Mouse (Mus musculus) midbrain, embryonic 14.5 days (tissue): ENCODE measurements around the gene Sppl2b. TPM values are rescaled to one million over a fixed set of nuclear protein-coding genes. Genes with fewer than 3 reads are reported as not detected.
A peak's percentile ranks its signal among the peaks of the same experiment; 100 is the strongest.

Experiments used
- ATAC-seq: fragments of 200-750 bp; cut with Nextera tagmentation; 2 replicates; pipeline ENCODE4 v1.8.0; 2017; ENCODE audit warnings: moderate number of reproducible peaks, moderate library complexity; ENCODE audit not compliant: low FRiP score, low TSS enrichment
- DNase-seq: peaks from one replicate; pipeline ENCODE4 v3.0.0-alpha.2; 2015
- H3K27ac ChIP-seq: fragments of 300-500 bp; sonication (generic); replicated peaks from 2 replicates; pipeline ENCODE4 v1.5.1; 2014; ENCODE audit warnings: mild to moderate bottlenecking, low read depth, low read length, moderate library complexity
- H3K27me3 ChIP-seq: fragments of 300-500 bp; sonication (generic); 2 replicates; pipeline ENCODE4 v1.6.1; 2014; ENCODE audit warnings: low read length, control low read depth, mixed read lengths; ENCODE audit not compliant: control insufficient read depth, insufficient read depth
- H3K36me3 ChIP-seq: fragments of 300-500 bp; sonication (generic); 2 replicates; pipeline ENCODE4 v1.6.1; 2014; ENCODE audit warnings: low read length, control low read depth; ENCODE audit not compliant: control insufficient read depth, insufficient read depth
- H3K4me1 ChIP-seq: fragments of 300-500 bp; sonication (generic); 2 replicates; pipeline ENCODE4 v1.6.1; 2014; ENCODE audit warnings: mild to moderate bottlenecking, antibody characterized with exemption, low read length, control low read depth; ENCODE audit not compliant: control insufficient read depth, insufficient read depth
- H3K4me2 ChIP-seq: fragments of 300-500 bp; sonication (generic); 2 replicates; pipeline ENCODE4 v1.6.1; 2014; ENCODE audit warnings: mild to moderate bottlenecking, low read length, moderate library complexity
- H3K4me3 ChIP-seq: fragments of 300-500 bp; sonication (generic); replicated peaks from 2 replicates; pipeline ENCODE4 v1.5.1; 2014; ENCODE audit warnings: low read depth, low read length
- H3K9ac ChIP-seq: fragments of 300-500 bp; sonication (generic); replicated peaks from 2 replicates; pipeline ENCODE4 v1.6.1; 2014; ENCODE audit warnings: mild to moderate bottlenecking, low read length, moderate library complexity
- H3K9me3 ChIP-seq: fragments of 300-500 bp; sonication (generic); 2 replicates; pipeline ENCODE4 v1.6.1; 2016; ENCODE audit warnings: low read length, control low read depth, mixed read lengths; ENCODE audit not compliant: control insufficient read depth
- whole genome bisulfite sequencing: fragments of 180-500 bp; shearing (Covaris S2); extraction: QIAGEN DNeasy Blood & Tissue Kit; methylation state at CpG from one replicate; pipeline ENCODE4 v1.1.7; 2014; 5-methylcytosine and 5-hydroxymethylcytosine counted together
- polyA plus RNA-seq: library from polyadenylated mRNA; unstranded; fragments of >200 nt; fragmentation: Nextera tagmentation; extraction: Ambion mirVana; gene quantifications from 2 replicates; pipeline ENCODE4 v1.2.1, GENCODE M21; 2014

Sppl2b gene
- 60.5 and 62.7 TPM in 2 replicates for polyA plus RNA-seq

- no peaks in the 10 kb centered on the region for H3K27me3 ChIP-seq
- H3K4me3 ChIP-seq = peak within 1 kb of the TSS; percentile 97
- peak within 1 kb of the TSS; percentile 86 for H3K9ac ChIP-seq
- H3K27ac ChIP-seq = peak within 1 kb of the TSS; percentile 71
- 1% methylated on average over 80 of the region's 81 CpGs for WGBS
- H3K36me3 ChIP-seq = peaks cover 26% of the 10 kb centered on the region
- H3K4me1 ChIP-seq = peaks cover 26% of the 10 kb centered on the region
- DNase-seq = peak; percentile 99
- no peaks in the 10 kb centered on the region for H3K9me3 ChIP-seq
- peak; percentile 89 for ATAC-seq
- peak within 1 kb of the TSS; percentile 99 for H3K4me2 ChIP-seq
These were observed at the start of gene Sppl2b, which contains the start of gene Lsm7 for GRCm38 (mm10) chr10:80854913-80855748. Sppl2b (plus strand) TSS chr10:80855275. Lsm7 (minus strand) TSS chr10:80855209.

DNA sequence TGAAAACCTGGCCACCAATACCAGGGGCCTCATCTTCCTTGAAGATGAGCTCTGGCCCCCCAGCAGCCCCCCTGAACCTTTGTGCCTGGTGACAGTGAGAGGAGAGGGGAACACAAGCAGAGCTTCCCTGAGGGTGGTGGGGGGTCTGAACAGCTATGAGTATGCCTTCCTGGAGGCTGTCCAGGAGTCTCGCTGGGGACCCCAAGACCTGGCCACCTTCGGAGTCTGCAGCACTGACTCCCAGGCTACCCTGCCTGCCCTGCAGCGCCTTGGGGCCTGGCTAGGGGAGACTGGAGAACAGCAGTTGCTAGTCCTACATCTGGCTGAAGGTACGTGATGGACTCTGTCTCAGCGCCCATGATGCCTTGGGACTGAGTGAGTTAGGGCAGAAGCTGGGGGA lies 49.8 kb upstream of the Sppl2b start:
- H3K27me3 ChIP-seq = peaks cover 13% of the 10 kb centered on the region

DNA sequence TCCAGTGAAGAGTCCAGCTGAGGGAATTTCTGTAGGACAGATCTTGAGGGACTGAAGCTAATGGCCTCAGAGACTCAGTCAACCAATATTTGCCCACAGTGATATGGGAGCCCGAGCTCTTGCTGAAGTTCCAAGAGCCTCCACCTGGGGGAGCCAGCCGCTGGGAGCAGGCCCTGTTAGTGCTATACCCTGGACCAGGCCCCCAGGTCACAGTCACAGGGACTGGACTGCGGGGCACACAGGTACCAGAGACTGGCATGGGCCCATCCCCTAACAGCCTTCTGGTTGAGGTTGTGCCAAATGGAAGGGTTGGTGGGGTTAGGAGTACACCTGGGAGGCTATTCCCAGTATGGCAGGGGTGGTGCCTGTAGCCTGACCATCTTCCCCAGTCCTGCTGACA lies 49.1 kb upstream of the Sppl2b start:
- peak overlapping the region; percentile 72 for H3K9ac ChIP-seq
- peak; percentile 74 for DNase-seq
- H3K4me2 ChIP-seq = 0 out of 2 replicates have a peak overlapping the region, but pooled peaks have one; percentile 8
- peaks cover 47% of the 10 kb centered on the region for H3K36me3 ChIP-seq
- no peak for ATAC-seq
- peak overlapping the region; percentile 48; the same call in 1 of the 2 replicates for H3K4me3 ChIP-seq
- H3K4me1 ChIP-seq = peaks cover 27% of the 10 kb centered on the region
- WGBS = 7% methylated on average over 3 of the region's 3 CpGs
- H3K27me3 ChIP-seq = peaks cover 17% of the 10 kb centered on the region
- H3K9me3 ChIP-seq = no peaks in the 10 kb centered on the region
- no peak overlapping the region for H3K27ac ChIP-seq

More for the DNA sequence above, 49.8 kb upstream of the Sppl2b start:
- Histone ChIP-seq H3K4me3 (no peak overlapping the region), H3K27ac (no peak overlapping the region), H3K4me2 (no peak overlapping the region), H3K4me1 (peaks cover 27% of the 10 kb centered on the region), H3K9me3 (no peaks in the 10 kb centered on the region), H3K9ac (no peak overlapping the region), H3K36me3 (peaks cover 48% of the 10 kb centered on the region)
- ATAC-seq (no peak), DNase-seq (no peak)
- WGBS = 83% methylated on average over 5 of the region's 5 CpGs

GRCm38 (mm10) chr10:80806341-80807056 lies 48.6 kb upstream of the Sppl2b start:
- H3K36me3 ChIP-seq = peaks cover 41% of the 10 kb centered on the region
- ATAC-seq (peak; percentile 16; the same call in 1 of the 2 replicates), DNase-seq (no peak)
- H3K9ac ChIP-seq = peak overlapping the region; percentile 72
- H3K4me3 ChIP-seq = peak overlapping the region; percentile 48
- H3K4me2 ChIP-seq = peak overlapping the region; percentile 95
- H3K27ac ChIP-seq = peak overlapping the region; percentile 89
- H3K9me3 ChIP-seq = no peaks in the 10 kb centered on the region
- WGBS = 36% methylated on average over 33 of the region's 34 CpGs
- peaks cover 17% of the 10 kb centered on the region for H3K27me3 ChIP-seq
- peaks cover 27% of the 10 kb centered on the region for H3K4me1 ChIP-seq

- peak overlapping the region; percentile 72 for H3K9ac ChIP-seq
- ATAC-seq (peak; percentile 84), DNase-seq (peak; percentile 92)
- H3K4me1 ChIP-seq = peaks cover 27% of the 10 kb centered on the region
- peak overlapping the region; percentile 95 for H3K4me2 ChIP-seq
- peak overlapping the region; percentile 89 for H3K27ac ChIP-seq
- H3K36me3 ChIP-seq = peaks cover 35% of the 10 kb centered on the region
- H3K27me3 ChIP-seq = peaks cover 17% of the 10 kb centered on the region
- H3K9me3 ChIP-seq = no peaks in the 10 kb centered on the region
- 1% methylated on average over 58 of the region's 58 CpGs for WGBS
- H3K4me3 ChIP-seq = peak overlapping the region; percentile 48
These were observed 47.9 kb upstream of the Sppl2b start for GRCm38 (mm10) chr10:80807057-80807627.

- H3K4me2 ChIP-seq = peak overlapping the region; percentile 95
- 14% methylated on average over 40 of the region's 40 CpGs for WGBS
- peaks cover 23% of the 10 kb centered on the region for H3K36me3 ChIP-seq
- peaks cover 27% of the 10 kb centered on the region for H3K4me1 ChIP-seq
- DNase-seq (no peak), ATAC-seq (no peak)
- peaks cover 17% of the 10 kb centered on the region for H3K27me3 ChIP-seq
- H3K4me3 ChIP-seq = peak overlapping the region; percentile 48
- H3K9ac ChIP-seq = no peak overlapping the region
- H3K27ac ChIP-seq = no peak overlapping the region
- no peaks in the 10 kb centered on the region for H3K9me3 ChIP-seq
These were observed 46.7 kb upstream of the Sppl2b start for GRCm38 (mm10) chr10:80808099-80808984.

DNA sequence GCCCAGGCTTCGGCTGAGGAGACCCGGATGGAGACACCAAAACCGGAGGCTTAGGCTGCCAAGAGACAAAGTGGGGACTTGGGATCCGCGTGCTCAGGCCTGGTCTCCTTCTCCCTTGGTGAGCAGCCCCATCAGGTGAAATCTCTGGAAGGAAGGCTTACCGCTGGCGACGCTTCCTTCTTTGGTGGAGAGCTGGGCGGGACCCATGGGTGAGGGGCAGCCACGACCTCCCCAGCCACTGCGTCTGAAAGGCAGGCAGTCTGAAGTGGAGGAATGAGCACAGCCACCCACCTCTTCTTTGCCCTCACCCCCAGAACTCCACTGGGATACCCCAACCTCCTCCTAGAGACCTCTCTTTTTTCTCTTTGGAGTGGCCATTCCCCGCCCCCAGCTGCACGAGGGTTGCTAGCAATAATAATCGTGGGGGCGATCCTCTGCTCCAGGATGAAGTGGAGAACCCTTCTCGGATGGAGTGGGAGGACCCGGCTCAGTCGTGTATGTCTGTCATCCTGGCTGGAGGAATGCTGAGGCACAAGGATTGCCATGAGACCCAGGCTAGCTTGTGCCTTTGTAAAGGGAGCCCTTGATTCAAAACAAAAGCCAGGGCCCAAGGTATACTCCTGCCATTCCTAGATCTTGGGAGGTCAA lies 46.0 kb upstream of the Sppl2b start:
- Histone ChIP-seq H3K9me3 (no peaks in the 10 kb centered on the region), H3K27me3 (peaks cover 17% of the 10 kb centered on the region), H3K4me3 (peak overlapping the region; percentile 7), H3K9ac (no peak overlapping the region), H3K27ac (no peak overlapping the region), H3K4me2 (peak overlapping the region; percentile 34), H3K4me1 (peaks cover 27% of the 10 kb centered on the region), H3K36me3 (peaks cover 15% of the 10 kb centered on the region)
- WGBS = 5% methylated on average over 18 of the region's 18 CpGs
- ATAC-seq (no peak), DNase-seq (no peak)
